Mouse (Mus musculus) stomach, embryonic 16.5 days (tissue): ENCODE measurements around the gene Tapbp. TPM values are rescaled to one million over a fixed set of nuclear protein-coding genes. Genes with fewer than 3 reads are reported as not detected.
"Not testable (repeated sequence)": the region's sequence is repeated elsewhere in the genome, so short reads cannot be mapped to it uniquely, and the experiment has no call there.

Experiments
- ATAC-seq: fragments of 200-750 bp; cut with Nextera tagmentation; 2 replicates; pipeline ENCODE4 v1.8.0; 2017; ENCODE audit warnings: moderate number of reproducible peaks, moderate TSS enrichment; ENCODE audit not compliant: insufficient read depth, low FRiP score
- H3K27ac ChIP-seq: fragments of 300-500 bp; sonication (generic); 2 replicates; pipeline ENCODE4 v1.5.1; 2014; ENCODE audit warnings: low read length
- H3K27me3 ChIP-seq: fragments of 300-500 bp; sonication (generic); 2 replicates; pipeline ENCODE4 v1.6.1; 2014; ENCODE audit warnings: low read length, control low read depth, mixed read lengths; ENCODE audit not compliant: control insufficient read depth, insufficient read depth
- H3K36me3 ChIP-seq: fragments of 300-500 bp; sonication (generic); 2 replicates; pipeline ENCODE4 v1.6.1; 2014; ENCODE audit warnings: low read length; ENCODE audit not compliant: control insufficient read depth, insufficient read depth
- H3K4me1 ChIP-seq: fragments of 300-500 bp; sonication (generic); 2 replicates; pipeline ENCODE4 v1.6.1; 2014; ENCODE audit warnings: low read length, control low read depth, mixed read lengths; ENCODE audit not compliant: control insufficient read depth, insufficient read depth
- H3K4me2 ChIP-seq: fragments of 300-500 bp; sonication (generic); 2 replicates; pipeline ENCODE4 v1.6.1; 2014; ENCODE audit warnings: low read depth, low read length, mixed read lengths
- H3K4me3 ChIP-seq: fragments of 300-500 bp; sonication (generic); replicated peaks from 2 replicates; pipeline ENCODE4 v1.5.1; 2014; ENCODE audit warnings: mild to moderate bottlenecking, low read length
- H3K9ac ChIP-seq: fragments of 300-500 bp; sonication (generic); 2 replicates; pipeline ENCODE4 v1.6.1; 2014; ENCODE audit warnings: low read length
- H3K9me3 ChIP-seq: fragments of 300-500 bp; sonication (generic); replicated peaks from 2 replicates; pipeline ENCODE4 v1.6.1; 2016; ENCODE audit warnings: low read length, control low read depth; ENCODE audit not compliant: control insufficient read depth
- WGBS: fragments of 180-500 bp; shearing (Covaris S2); extraction: QIAGEN DNeasy Blood & Tissue Kit; methylation state at CpG from one replicate; pipeline ENCODE4 v1.1.7; 2014; 5-methylcytosine and 5-hydroxymethylcytosine counted together
- polyA plus RNA-seq: library from polyadenylated mRNA; unstranded; fragments of >200 nt; fragmentation: Nextera tagmentation; extraction: Ambion mirVana; gene quantifications from 2 replicates; pipeline ENCODE4 v1.2.1, GENCODE M21; 2015

The Tapbp gene
- polyA plus RNA-seq, 1 experiment from 2014 or later, result 58.4 TPM

DNA sequence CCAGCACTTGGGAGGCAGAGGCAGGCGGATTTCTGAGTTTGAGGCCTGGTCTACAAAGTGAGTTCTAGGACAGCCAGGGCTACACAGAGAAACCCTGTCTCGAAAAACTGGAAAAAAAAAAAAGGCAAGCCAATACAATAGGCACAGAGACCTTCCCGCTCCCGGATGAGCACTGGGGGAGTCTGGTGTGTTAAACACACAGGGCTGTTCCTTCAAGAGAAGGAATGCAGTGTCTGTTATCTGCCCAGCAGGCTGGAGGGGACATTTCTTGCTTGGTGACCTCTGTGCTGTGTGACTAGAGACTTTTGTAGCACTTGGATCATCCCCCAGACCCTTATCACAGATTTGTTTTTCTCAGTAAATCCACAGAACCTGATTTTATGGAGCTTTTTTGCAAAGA, 14.0 kb upstream of the Tapbp start:
- H3K36me3 ChIP-seq, result no peaks in the 10 kb centered on the region
- H3K27me3 ChIP-seq, result no peaks in the 10 kb centered on the region
- H3K9me3 ChIP-seq, result no peaks in the 10 kb centered on the region
- no peak overlapping the region for H3K27ac ChIP-seq
- H3K4me2 ChIP-seq, result no peak overlapping the region
- 61% methylated on average over 4 of the region's 4 CpGs for WGBS
- 0 out of 2 replicates have a peak, but pooled peaks cover 6% of the 10 kb centered on the region for H3K4me1 ChIP-seq
- no peak overlapping the region for H3K4me3 ChIP-seq
- ATAC-seq, result no peak
- H3K9ac ChIP-seq, result no peak overlapping the region

GRCm38 (mm10) chr17:33902079-33902478, 13.6 kb upstream of the Tapbp start:
- Histone ChIP-seq H3K27ac (no peak overlapping the region), H3K9me3 (no peaks in the 10 kb centered on the region), H3K4me3 (no peak overlapping the region), H3K9ac (no peak overlapping the region), H3K27me3 (no peaks in the 10 kb centered on the region), H3K4me2 (no peak overlapping the region), H3K36me3 (no peaks in the 10 kb centered on the region), H3K4me1 (0 out of 2 replicates have a peak, but pooled peaks cover 6% of the 10 kb centered on the region)
- no peak for ATAC-seq
- 38% methylated on average over 4 of the region's 4 CpGs for WGBS

DNA sequence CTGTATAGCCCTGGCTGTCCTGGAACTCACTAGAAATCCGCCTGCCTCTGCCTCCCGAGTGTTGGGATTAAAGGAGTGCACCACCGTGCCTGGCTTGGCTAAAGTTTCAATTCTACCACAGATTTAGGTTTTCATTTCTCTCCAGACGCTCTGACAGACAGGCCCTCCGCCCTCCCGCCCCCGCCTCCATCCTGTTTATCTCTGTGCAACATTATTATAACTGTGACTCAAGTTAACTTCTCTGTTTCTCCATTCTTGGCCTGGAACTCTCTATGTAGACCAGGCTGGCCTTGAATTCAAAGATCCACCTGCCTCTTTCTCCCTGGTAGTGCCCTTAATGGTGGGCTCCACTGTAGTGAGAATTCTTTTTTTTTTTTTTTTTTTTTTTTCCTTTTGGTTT, 13.2 kb upstream of the Tapbp start:
- Histone ChIP-seq H3K4me2 (no peak overlapping the region), H3K27me3 (no peaks in the 10 kb centered on the region), H3K9me3 (no peaks in the 10 kb centered on the region), H3K36me3 (no peaks in the 10 kb centered on the region), H3K4me3 (no peak overlapping the region), H3K9ac (no peak overlapping the region), H3K27ac (no peak overlapping the region), H3K4me1 (0 out of 2 replicates have a peak, but pooled peaks cover 6% of the 10 kb centered on the region)
- WGBS, result 76% methylated on average over 7 of the region's 7 CpGs
- ATAC-seq, result no peak

DNA sequence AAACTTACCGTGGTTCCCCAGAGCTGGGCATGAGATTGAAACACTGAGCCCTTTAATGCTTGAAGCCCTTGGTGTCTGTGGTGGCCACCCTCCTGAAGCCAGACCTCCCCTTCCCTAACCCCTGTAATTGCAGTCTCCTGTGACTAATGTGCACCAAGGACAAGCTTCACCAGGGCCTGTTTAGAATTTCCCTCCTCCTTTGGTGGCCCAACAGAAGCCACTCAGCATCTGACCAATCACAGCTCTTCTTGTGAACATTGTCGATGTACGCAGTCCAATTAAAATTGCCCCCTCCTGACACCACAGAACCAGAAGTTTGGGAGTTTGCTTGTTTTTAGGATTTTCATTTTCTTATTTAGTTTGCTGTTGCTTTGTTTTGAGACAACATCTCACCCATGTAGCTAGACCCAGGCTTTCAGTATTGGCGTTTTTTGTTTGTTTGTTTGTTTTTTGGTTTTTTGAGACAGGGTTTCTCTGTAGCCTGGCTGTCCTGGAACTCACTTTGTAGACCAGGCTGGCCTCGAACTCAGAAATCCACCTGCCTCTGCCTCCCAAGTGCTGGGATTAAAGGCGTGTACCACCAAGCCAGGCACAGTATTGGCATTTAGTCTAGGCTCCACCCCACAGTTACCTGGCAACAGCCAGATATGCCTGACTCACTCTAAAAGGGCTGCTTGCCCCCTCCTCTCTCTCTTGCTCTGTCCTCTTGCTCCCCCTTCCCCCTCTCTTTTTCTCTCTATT, 11.6 kb upstream of the Tapbp start:
- 69% methylated on average over 6 of the region's 6 CpGs for WGBS
- not testable (repeated sequence) for ATAC-seq, H3K9me3 ChIP-seq, H3K4me3 ChIP-seq, H3K36me3 ChIP-seq, H3K27me3 ChIP-seq, H3K27ac ChIP-seq, H3K9ac ChIP-seq, H3K4me2 ChIP-seq
- peaks cover 14% of the 10 kb centered on the region; the same call in 1 of the 2 replicates for H3K4me1 ChIP-seq

- WGBS, result 36% methylated on average over 3 of the region's 4 CpGs
- not testable (repeated sequence) for ATAC-seq, H3K27me3 ChIP-seq
These were observed 10.9 kb upstream of the Tapbp start, which contains the start of gene Platr17 for GRCm38 (mm10) chr17:33904835-33905234. Gene Platr17, plus strand, starts transcription at chr17:33905135.

DNA sequence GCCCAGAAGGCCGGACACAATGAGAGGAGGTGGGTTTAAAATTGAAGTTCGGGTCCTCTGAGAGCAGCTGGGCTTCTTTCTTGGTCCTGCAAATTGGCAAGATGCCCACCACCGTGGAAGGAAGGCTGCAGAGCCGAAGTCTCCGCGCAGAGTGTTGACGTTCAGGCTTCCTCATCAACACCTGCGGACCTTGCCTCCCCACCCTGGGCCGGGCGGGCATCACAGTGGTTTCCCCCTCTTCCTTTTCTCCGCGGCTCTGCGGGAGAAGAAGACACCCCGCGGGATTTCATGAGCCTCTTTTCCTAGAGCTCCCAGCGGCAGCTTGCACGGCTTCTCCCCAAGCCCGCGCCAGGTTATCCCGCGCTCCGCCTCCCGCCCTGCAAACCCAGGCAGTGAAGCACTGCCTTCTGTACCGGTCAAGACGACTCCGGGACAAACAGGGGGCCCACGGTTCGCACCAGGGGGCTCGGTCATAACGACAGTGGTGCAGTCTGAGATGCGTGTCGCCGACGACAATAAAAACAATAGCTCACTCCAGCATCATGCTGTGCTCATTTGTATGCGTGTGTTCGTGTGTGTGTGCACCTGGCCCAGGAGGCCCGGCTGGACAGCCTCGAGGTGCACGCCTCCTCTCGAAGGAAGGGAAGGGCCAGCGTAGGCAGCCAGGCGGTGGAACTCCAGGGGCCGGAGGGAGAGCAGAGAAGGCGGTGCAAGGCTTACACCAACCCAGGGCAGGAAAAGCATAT, 7.2 kb upstream of the Tapbp start:
- Histone ChIP-seq H3K9ac (peak overlapping the region; percentile 82), H3K27me3 (no peaks in the 10 kb centered on the region), H3K4me2 (peak overlapping the region; percentile 98), H3K9me3 (no peaks in the 10 kb centered on the region), H3K36me3 (peaks cover 16% of the 10 kb centered on the region), H3K4me3 (peak overlapping the region; percentile 92), H3K27ac (peak overlapping the region; percentile 95), H3K4me1 (peaks cover 15% of the 10 kb centered on the region)
- peak; percentile 53 for ATAC-seq
- under 1% methylated on average over 43 of the region's 44 CpGs for WGBS

More at GRCm38 (mm10) chr17:33904835-33905234, 10.9 kb upstream of the Tapbp start, which contains the start of gene Platr17:
- H3K4me3 ChIP-seq, H3K27ac ChIP-seq, H3K36me3 ChIP-seq, H3K9me3 ChIP-seq, H3K9ac ChIP-seq, H3K4me2 ChIP-seq: not testable (repeated sequence)
- H3K4me1 ChIP-seq, result peaks cover 14% of the 10 kb centered on the region; the same call in 1 of the 2 replicates

- peak; percentile 97 for ATAC-seq
- Histone ChIP-seq H3K36me3 (peaks cover 24% of the 10 kb centered on the region), H3K27ac (peak within 1 kb of the TSS; percentile 97), H3K9me3 (no peaks in the 10 kb centered on the region), H3K27me3 (no peaks in the 10 kb centered on the region), H3K4me3 (peak within 1 kb of the TSS; percentile 92), H3K4me1 (peaks cover 15% of the 10 kb centered on the region), H3K9ac (peak within 1 kb of the TSS; percentile 94), H3K4me2 (peak within 1 kb of the TSS; percentile 98)
- whole genome bisulfite sequencing, result under 1% methylated on average over 68 of the region's 68 CpGs
These were observed 6.4 kb upstream of the Tapbp start, which contains the start of gene Daxx for GRCm38 (mm10) chr17:33909077-33909868. Gene Daxx, plus strand, starts transcription at chr17:33909414.

GRCm38 (mm10) chr17:33909869-33910250, 5.8 kb upstream of the Tapbp start:
- ATAC-seq, result no peak
- peak overlapping the region; percentile 97 for H3K27ac ChIP-seq
- WGBS, result 0% methylated on average over 14 of the region's 14 CpGs
- no peaks in the 10 kb centered on the region for H3K9me3 ChIP-seq
- no peaks in the 10 kb centered on the region for H3K27me3 ChIP-seq
- peaks cover 15% of the 10 kb centered on the region for H3K4me1 ChIP-seq
- peak overlapping the region; percentile 92 for H3K4me3 ChIP-seq
- peak overlapping the region; percentile 76 for H3K4me2 ChIP-seq
- H3K9ac ChIP-seq, result peak overlapping the region; percentile 94
- H3K36me3 ChIP-seq, result peaks cover 24% of the 10 kb centered on the region
